Mouse (Mus musculus): Measurements from ENCODE around the gene Pet2.

Pet2 gene

DNA sequence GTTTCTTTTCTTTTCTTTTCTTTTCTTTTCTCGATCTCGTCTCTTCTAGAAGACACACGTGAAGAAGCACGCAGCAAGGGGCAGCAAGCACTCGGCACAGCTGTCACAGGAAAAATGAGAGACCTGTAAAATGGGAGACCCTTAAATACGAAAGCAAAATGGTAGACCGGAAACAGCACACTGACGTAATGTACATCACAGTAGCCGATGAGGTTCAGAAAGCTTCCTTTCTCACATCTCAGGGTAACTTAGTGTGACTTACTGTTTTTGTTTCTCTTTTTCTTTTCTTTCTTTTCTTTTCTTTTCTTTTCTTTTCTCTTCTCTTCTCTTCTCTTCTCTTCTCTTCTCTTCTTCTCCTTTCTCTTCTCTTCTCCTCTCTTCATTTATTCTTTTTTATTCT, at the start of gene Pet2:
Pet2 (minus strand) TSS at position 101 of the 400 bp plus-strand sequence.
- in situ Hi-C loops (cut with MboI) = no loop called here
